ENCODE assay signal across 20 mouse cellular contexts in the genomic region with DNA sequence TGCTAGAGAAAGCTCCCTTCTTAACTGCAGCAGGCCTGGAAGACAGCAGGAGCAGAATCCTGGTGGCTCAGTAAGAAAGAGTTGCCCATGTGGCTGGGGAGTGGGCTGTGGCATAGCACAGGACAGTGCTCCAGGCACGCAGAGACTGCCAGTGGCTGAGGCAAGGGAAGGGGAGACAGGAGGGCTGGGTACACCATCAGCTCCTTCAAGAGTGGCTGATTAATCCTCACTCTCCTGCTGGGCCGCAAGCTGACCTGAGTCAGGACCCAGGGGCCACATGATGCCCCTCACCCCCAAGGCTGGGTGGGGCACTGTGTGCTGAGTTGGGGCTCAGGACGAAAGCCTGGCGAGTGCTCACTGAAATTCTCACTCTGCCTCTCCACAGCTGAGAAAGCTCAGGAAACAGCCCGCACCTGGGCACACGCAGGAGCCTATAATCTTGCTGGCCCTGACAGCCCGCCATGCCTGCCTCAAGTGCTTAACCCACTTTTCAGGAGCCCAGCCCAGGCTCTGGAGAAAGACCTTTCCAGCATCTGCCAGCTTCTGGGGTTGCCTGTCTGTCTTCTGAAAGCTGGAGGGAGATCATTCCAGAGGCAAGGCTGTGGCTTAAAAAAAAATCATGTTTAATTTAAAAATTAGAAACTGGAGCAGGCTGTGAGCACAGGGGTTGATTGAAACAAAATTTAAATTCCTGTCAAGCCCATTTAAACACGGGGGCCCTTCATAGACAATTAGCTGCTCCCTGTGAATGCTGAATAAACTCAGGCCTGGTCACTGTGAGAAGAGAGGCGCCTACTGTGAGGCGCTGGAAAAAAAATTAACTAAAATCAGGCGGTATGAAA. TPM values are rescaled to one million over a fixed set of nuclear protein-coding genes. Genes with fewer than 3 reads are reported as not detected.
DNase-seq lines count a peak whose midpoint lies in the region; ATAC-seq and TF ChIP-seq lines count a peak whose summit lies in the region.
"Had no signal": no experiment of that assay in that cellular context is flagged by ENCODE, and none has a peak within 500 bp of the region (broad histone marks: within the 10 kb centered on the region; RNA-seq: fewer than 3 reads in every experiment).

No protein-coding gene starts in this region.

- peak overlapping the region; percentile 78 for H3K27ac ChIP-seq in forebrain, embryonic 10.5 days
- no peak overlapping the region for H3K27ac ChIP-seq in forebrain, embryonic 16.5 days (ENCODE audit: low read length)
- peak overlapping the region; percentile 40; the same call in 1 of the 2 replicates for H3K27ac ChIP-seq in hindbrain, embryonic 11.5 days (ENCODE audit: low read depth, low read length)
- H3K27ac ChIP-seq in midbrain, embryonic 12.5 days (replicated peaks) = peak overlapping the region; percentile 52
- H3K27ac ChIP-seq: gastrocnemius, adult 2 months; left cerebral cortex, adult 2 months; liver, embryonic 12.5 days; neural tube, embryonic 12.5 days had no signal

- TF ChIP-seq CTCF in E14TG2a.4 (conservative IDR thresholded peaks at IDR 0.05; ENCODE audit: low read length) = no peak

- peaks cover 52% of the 10 kb centered on the region for H3K4me1 ChIP-seq in forebrain, embryonic 10.5 days
- peaks cover 19% of the 10 kb centered on the region for H3K4me1 ChIP-seq in forebrain, embryonic 16.5 days (replicated peaks; ENCODE audit: control insufficient read depth, insufficient read depth, low read length)
- peaks cover 19% of the 10 kb centered on the region for H3K4me1 ChIP-seq in E14TG2a.4 (replicated peaks; ENCODE audit: low read depth, low read length)
- peaks cover 11% of the 10 kb centered on the region for H3K4me1 ChIP-seq in hindbrain, embryonic 11.5 days (replicated peaks; ENCODE audit: control insufficient read depth, insufficient read depth, low read length)
- H3K4me1 ChIP-seq in midbrain, embryonic 12.5 days = peaks cover 45% of the 10 kb centered on the region
- H3K4me1 ChIP-seq: liver, embryonic 12.5 days; megakaryocyte, embryonic 14.5 days had no signal

- peaks cover 92% of the 10 kb centered on the region for H3K27me3 ChIP-seq in forebrain, embryonic 10.5 days (ENCODE audit: poor library complexity, severe bottlenecking)
- peaks cover 6% of the 10 kb centered on the region for H3K27me3 ChIP-seq in forebrain, embryonic 16.5 days (replicated peaks; ENCODE audit: control insufficient read depth, insufficient read depth, low read length)
- no peaks in the 10 kb centered on the region; the same call in 1 of the 2 replicates for H3K27me3 ChIP-seq in E14TG2a.4 (ENCODE audit: insufficient read depth, low read length)
- H3K27me3 ChIP-seq in hindbrain, embryonic 11.5 days (ENCODE audit: control insufficient read depth, insufficient read depth, low read length) = no peaks in the 10 kb centered on the region
- H3K27me3 ChIP-seq in midbrain, embryonic 12.5 days = peaks cover 80% of the 10 kb centered on the region
- H3K27me3 ChIP-seq: CH12.LX; liver, embryonic 12.5 days; megakaryocyte, embryonic 14.5 days; neural tube, embryonic 12.5 days had no signal

- H3K4me2 ChIP-seq in forebrain, embryonic 16.5 days (ENCODE audit: low read length) = no peak overlapping the region
- H3K4me2 ChIP-seq in hindbrain, embryonic 11.5 days (replicated peaks; ENCODE audit: low read depth, low read length) = no peak overlapping the region
- peak overlapping the region; percentile 30 for H3K4me2 ChIP-seq in midbrain, embryonic 12.5 days (replicated peaks)
- H3K4me2 ChIP-seq: liver, embryonic 12.5 days; neural tube, embryonic 12.5 days had no signal

- no peaks in the 10 kb centered on the region for H3K9me3 ChIP-seq in forebrain, embryonic 10.5 days
- no peaks in the 10 kb centered on the region for H3K9me3 ChIP-seq in forebrain, embryonic 16.5 days (ENCODE audit: control insufficient read depth, low read length)
- H3K9me3 ChIP-seq in E14TG2a.4 (ENCODE audit: low read length) = no peaks in the 10 kb centered on the region
- no peaks in the 10 kb centered on the region for H3K9me3 ChIP-seq in hindbrain, embryonic 11.5 days (ENCODE audit: control insufficient read depth, low read length)
- H3K9me3 ChIP-seq in midbrain, embryonic 12.5 days = no peaks in the 10 kb centered on the region
- H3K9me3 ChIP-seq: liver, embryonic 12.5 days; megakaryocyte, embryonic 14.5 days; neural tube, embryonic 12.5 days had no signal

- peak overlapping the region; percentile 13; the same call in 1 of the 2 replicates for H3K4me3 ChIP-seq in forebrain, embryonic 10.5 days
- no peak overlapping the region for H3K4me3 ChIP-seq in forebrain, embryonic 16.5 days (replicated peaks; ENCODE audit: low read length)
- H3K4me3 ChIP-seq in E14TG2a.4 (replicated peaks; ENCODE audit: low read length) = peak overlapping the region; percentile 48
- H3K4me3 ChIP-seq in hindbrain, embryonic 11.5 days (ENCODE audit: low read depth, low read length) = no peak overlapping the region
- H3K4me3 ChIP-seq in midbrain, embryonic 12.5 days = no peak overlapping the region
- H3K4me3 ChIP-seq: erythroblast, embryonic 14.5 days; gastrocnemius, adult 2 months; left cerebral cortex, adult 2 months; liver, embryonic 12.5 days; megakaryocyte, embryonic 14.5 days; neural tube, embryonic 12.5 days had no signal

- H3K36me3 ChIP-seq in forebrain, embryonic 10.5 days (replicated peaks) = peaks cover 23% of the 10 kb centered on the region
- no peaks in the 10 kb centered on the region for H3K36me3 ChIP-seq in forebrain, embryonic 16.5 days (ENCODE audit: control insufficient read depth, insufficient read depth)
- no peaks in the 10 kb centered on the region for H3K36me3 ChIP-seq in E14TG2a.4 (ENCODE audit: insufficient read depth, low read length)
- no peaks in the 10 kb centered on the region for H3K36me3 ChIP-seq in hindbrain, embryonic 11.5 days (ENCODE audit: control insufficient read depth, insufficient read depth, low read length)
- H3K36me3 ChIP-seq in midbrain, embryonic 12.5 days = no peaks in the 10 kb centered on the region
- H3K36me3 ChIP-seq: neural tube, embryonic 12.5 days had no signal

- H3K9ac ChIP-seq in forebrain, embryonic 16.5 days (replicated peaks; ENCODE audit: low read depth, low read length) = no peak overlapping the region
- no peak overlapping the region for H3K9ac ChIP-seq in hindbrain, embryonic 11.5 days (ENCODE audit: low read depth, low read length)
- no peak overlapping the region for H3K9ac ChIP-seq in midbrain, embryonic 12.5 days (replicated peaks)
- H3K9ac ChIP-seq: liver, embryonic 12.5 days; neural tube, embryonic 12.5 days had no signal

- ATAC-seq in forebrain, embryonic 16.5 days = no peak; the same call in 1 of the 2 replicates
- ATAC-seq in hindbrain, embryonic 11.5 days (ENCODE audit: low FRiP score) = 0 out of 2 replicates have a peak, but pooled peaks have one; percentile 27
- no peak; the same call in 1 of the 2 replicates for ATAC-seq in midbrain, embryonic 12.5 days (ENCODE audit: low FRiP score, low read depth)
- ATAC-seq: liver, embryonic 12.5 days had no signal

- WGBS in forebrain, embryonic 10.5 days = 14% methylated on average over 11 of the region's 11 CpGs
- WGBS in forebrain, embryonic 16.5 days = 21% methylated on average over 11 of the region's 11 CpGs
- 40% methylated on average over 11 of the region's 11 CpGs for WGBS in hindbrain, embryonic 11.5 days
- WGBS in midbrain, embryonic 12.5 days = 13% methylated on average over 11 of the region's 11 CpGs

- DNase-seq in forebrain, embryonic 10.5 days (ENCODE audit: extremely low spot score, low spot score) = peak; percentile 47
- DNase-seq in hindbrain, embryonic 11.5 days (ENCODE audit: low spot score) = no peak
- no peak for DNase-seq in right cerebral cortex, postnatal 36 days (ENCODE audit: low spot score in 2 of 2)
- no peak for DNase-seq in spleen, postnatal 4 days (ENCODE audit: low spot score in 2 of 2)
- DNase-seq in embryo, embryonic 9.5 days (ENCODE audit: extremely low spot score) = no peak
- DNase-seq: cerebellum, adult 11-12 months; gastrocnemius, adult 2 months; kidney, adult 9 months had no signal

RNA-seq across cellular contexts. Expression of a gene that starts 32.8 kb away (rescaled TPM):
- polyA plus RNA-seq in forebrain, embryonic 10.5 days (2016; fragmentation: Nextera tagmentation; extraction: Ambion mirVana) = 0.05 TPM in 1 of 2 replicates, not detected in the other
- polyA plus RNA-seq in forebrain, embryonic 16.5 days (2015; fragmentation: Nextera tagmentation; extraction: Ambion mirVana) = 0.24 and 0.32 TPM in 2 replicates
- polyA plus RNA-seq in hindbrain, embryonic 11.5 days (2014; fragmentation: Nextera tagmentation; extraction: Ambion mirVana) = 6.6 and 7.4 TPM in 2 replicates
- polyA plus RNA-seq in midbrain, embryonic 12.5 days (2016; fragmentation: Nextera tagmentation; extraction: Ambion mirVana) = 0.19 and 0.26 TPM in 2 replicates
- polyA plus RNA-seq: heart, embryonic 11.5 days; large intestine, adult 2 months; liver, embryonic 12.5 days; lung, embryonic 16.5 days had no signal

Comparison
In these comparisons a context has a peak if more than half of its experiments do, and no peak if none do; other contexts are left out.
1. H3K4me3 ChIP-seq: peak in forebrain, embryonic 10.5 days (single experiment) and E14TG2a.4 (single experiment); none in forebrain, embryonic 16.5 days (single experiment), hindbrain, embryonic 11.5 days (single experiment) and midbrain, embryonic 12.5 days (single experiment).